In genomic region chr2:69860972-69861452, GRCm38 (mm10) we compare ENCODE assay signal across 8 mouse cellular contexts. TPM values are rescaled to one million over a fixed set of nuclear protein-coding genes. Genes with fewer than 3 reads are reported as not detected.
DNase-seq lines count a peak whose midpoint lies in the region; ATAC-seq and TF ChIP-seq lines count a peak whose summit lies in the region.

No protein-coding gene starts in this region.

- H3K4me1 ChIP-seq in forebrain, embryonic 12.5 days, result peaks cover 23% of the 10 kb centered on the region
- H3K4me1 ChIP-seq in hindbrain, postnatal 0 days (ENCODE audit: insufficient read depth, low read length), result no peaks in the 10 kb centered on the region
- H3K4me1 ChIP-seq in liver, embryonic 15.5 days (replicated peaks), result peaks cover 32% of the 10 kb centered on the region

- peak overlapping the region; percentile 99 for H3K4me3 ChIP-seq in forebrain, embryonic 12.5 days (replicated peaks)
- peak overlapping the region; percentile 100 for H3K4me3 ChIP-seq in hindbrain, postnatal 0 days (ENCODE audit: low read length)
- peak overlapping the region; percentile 95 for H3K4me3 ChIP-seq in liver, embryonic 15.5 days (replicated peaks)

- WGBS in forebrain, embryonic 12.5 days, result 16% methylated on average over 13 of the region's 13 CpGs
- 8% methylated on average over 13 of the region's 13 CpGs for WGBS in hindbrain, postnatal 0 days
- WGBS in liver, embryonic 15.5 days (ENCODE audit: insufficient replicate concordance), result 2% methylated on average over 13 of the region's 13 CpGs

- peak; percentile 76 for ATAC-seq in forebrain, embryonic 12.5 days (ENCODE audit: low FRiP score)
- peak; percentile 55 for ATAC-seq in hindbrain, postnatal 0 days
- ATAC-seq in liver, embryonic 15.5 days (ENCODE audit: insufficient read depth), result peak; percentile 71

- DNase-seq in layer of hippocampus, postnatal 25 days (ENCODE audit: extremely low spot score in 1 of 2, low spot score in 1 of 2), result peak; percentile 16 to 17
- DNase-seq in layer of hippocampus, adult 9-10 months (ENCODE audit: low spot score), result no peak
- peak; percentile 36 for DNase-seq in adrenal gland, postnatal 14 days
- no peak for DNase-seq in hindbrain, postnatal 0 days (ENCODE audit: low spot score)
- DNase-seq in natural killer cell, adult 2 months (ENCODE audit: low spot score in 2 of 2), result peak; percentile 23 to 26
- DNase-seq in thymus, postnatal 36 days, result peak; percentile 30 to 40

- no peaks in the 10 kb centered on the region for H3K9me3 ChIP-seq in forebrain, embryonic 12.5 days
- no peaks in the 10 kb centered on the region for H3K9me3 ChIP-seq in hindbrain, postnatal 0 days (ENCODE audit: low read length)
- H3K9me3 ChIP-seq in liver, embryonic 15.5 days (replicated peaks), result no peaks in the 10 kb centered on the region

- peak overlapping the region; percentile 90 for H3K27ac ChIP-seq in forebrain, embryonic 12.5 days
- peak overlapping the region; percentile 94 for H3K27ac ChIP-seq in hindbrain, postnatal 0 days
- peak overlapping the region; percentile 91 for H3K27ac ChIP-seq in liver, embryonic 15.5 days (replicated peaks)

- no peak for TF ChIP-seq CTCF in hindbrain, postnatal 0 days (IDR thresholded peaks at IDR 0.05; ENCODE audit: low read depth)

- peaks cover 3% of the 10 kb centered on the region; the same call in 1 of the 2 replicates for H3K36me3 ChIP-seq in forebrain, embryonic 12.5 days (replicated peaks)
- no peaks in the 10 kb centered on the region for H3K36me3 ChIP-seq in hindbrain, postnatal 0 days (ENCODE audit: insufficient read depth, low read length)
- H3K36me3 ChIP-seq in liver, embryonic 15.5 days (replicated peaks), result peaks cover 20% of the 10 kb centered on the region

- no peaks in the 10 kb centered on the region for H3K27me3 ChIP-seq in forebrain, embryonic 12.5 days
- no peaks in the 10 kb centered on the region for H3K27me3 ChIP-seq in hindbrain, postnatal 0 days (ENCODE audit: insufficient read depth, low read length)
- no peaks in the 10 kb centered on the region for H3K27me3 ChIP-seq in liver, embryonic 15.5 days

- H3K9ac ChIP-seq in forebrain, embryonic 12.5 days, result peak overlapping the region; percentile 99
- H3K9ac ChIP-seq in hindbrain, postnatal 0 days (replicated peaks; ENCODE audit: low read length), result peak overlapping the region; percentile 36; the same call in 1 of the 2 replicates
- H3K9ac ChIP-seq in liver, embryonic 15.5 days, result peak overlapping the region; percentile 99

- peak overlapping the region; percentile 80 for H3K4me2 ChIP-seq in forebrain, embryonic 12.5 days
- peak overlapping the region; percentile 88 for H3K4me2 ChIP-seq in hindbrain, postnatal 0 days (ENCODE audit: low read depth, low read length)
- H3K4me2 ChIP-seq in liver, embryonic 15.5 days, result peak overlapping the region; percentile 86

RNA-seq across cellular contexts. Expression of gene Ssb, which starts 0.3 kb away (rescaled TPM):
- 100 to 1,000 TPM; 125 to 138 TPM for total RNA-seq in layer of hippocampus, postnatal 25 days (2021)
- total RNA-seq in adrenal gland, postnatal 14 days (2021), result 185 TPM in 2 replicates
- polyA plus RNA-seq in forebrain, embryonic 12.5 days (2016; fragmentation: Nextera tagmentation; extraction: Ambion mirVana), result 448 and 466 TPM in 2 replicates
- total RNA-seq in hindbrain, postnatal 0 days (2014; rRNA removed), result 32.2 and 49.2 TPM in 2 replicates
- 288 and 322 TPM in 2 replicates for polyA plus RNA-seq in hindbrain, postnatal 0 days (2015; fragmentation: Nextera tagmentation; extraction: Ambion mirVana)
- polyA plus RNA-seq in liver, embryonic 15.5 days (2015; fragmentation: Nextera tagmentation; extraction: Ambion mirVana), result 108 and 133 TPM in 2 replicates

RNA-seq across cellular contexts. Expression of gene Mettl5, which starts 24.4 kb away (rescaled TPM):
- total RNA-seq in layer of hippocampus, postnatal 25 days (2021), result 10 to 100 TPM; 14.2 to 18.0 TPM
- total RNA-seq in adrenal gland, postnatal 14 days (2021), result 22.3 and 26.6 TPM in 2 replicates
- polyA plus RNA-seq in forebrain, embryonic 12.5 days (2016; fragmentation: Nextera tagmentation; extraction: Ambion mirVana), result 38.3 and 38.5 TPM in 2 replicates
- total RNA-seq in hindbrain, postnatal 0 days (2014; rRNA removed), result 10.9 and 14.1 TPM in 2 replicates
- polyA plus RNA-seq in hindbrain, postnatal 0 days (2015; fragmentation: Nextera tagmentation; extraction: Ambion mirVana), result 39.4 TPM in 2 replicates
- polyA plus RNA-seq in liver, embryonic 15.5 days (2015; fragmentation: Nextera tagmentation; extraction: Ambion mirVana), result 24.1 and 29.1 TPM in 2 replicates

RNA-seq across cellular contexts. Expression of gene Ubr3, which starts 36.0 kb away (rescaled TPM):
- total RNA-seq in layer of hippocampus, postnatal 25 days (2021), result 100 to 1,000 TPM; 112 to 139 TPM
- total RNA-seq in adrenal gland, postnatal 14 days (2021), result 67.5 and 74.4 TPM in 2 replicates
- 18.9 and 22.2 TPM in 2 replicates for polyA plus RNA-seq in forebrain, embryonic 12.5 days (2016; fragmentation: Nextera tagmentation; extraction: Ambion mirVana)
- 32.5 and 35.1 TPM in 2 replicates for total RNA-seq in hindbrain, postnatal 0 days (2014; rRNA removed)
- polyA plus RNA-seq in hindbrain, postnatal 0 days (2015; fragmentation: Nextera tagmentation; extraction: Ambion mirVana), result 15.3 and 17.5 TPM in 2 replicates
- 5.5 and 5.6 TPM in 2 replicates for polyA plus RNA-seq in liver, embryonic 15.5 days (2015; fragmentation: Nextera tagmentation; extraction: Ambion mirVana)

RNA-seq across cellular contexts. Expression of gene Klhl23, which starts 39.3 kb away (rescaled TPM):
- total RNA-seq in layer of hippocampus, postnatal 25 days (2021), result 10 to 100 TPM; 42.2 to 45.8 TPM
- total RNA-seq in adrenal gland, postnatal 14 days (2021), result 10.6 and 11.0 TPM in 2 replicates
- polyA plus RNA-seq in forebrain, embryonic 12.5 days (2016; fragmentation: Nextera tagmentation; extraction: Ambion mirVana), result 43.8 and 47.9 TPM in 2 replicates
- total RNA-seq in hindbrain, postnatal 0 days (2014; rRNA removed), result 104 and 130 TPM in 2 replicates
- polyA plus RNA-seq in hindbrain, postnatal 0 days (2015; fragmentation: Nextera tagmentation; extraction: Ambion mirVana), result 71.8 and 83.3 TPM in 2 replicates
- 18.1 and 19.4 TPM in 2 replicates for polyA plus RNA-seq in liver, embryonic 15.5 days (2015; fragmentation: Nextera tagmentation; extraction: Ambion mirVana)

Comparison
In these comparisons a context has a peak if more than half of its experiments do, and no peak if none do; other contexts are left out.
1. DNase-seq: peak in layer of hippocampus, postnatal 25 days (2 of 2), adrenal gland, postnatal 14 days (single experiment), natural killer cell, adult 2 months (2 of 2) and thymus, postnatal 36 days (2 of 2); none in layer of hippocampus, adult 9-10 months (single experiment) and hindbrain, postnatal 0 days (single experiment).
2. H3K9ac ChIP-seq: peak in every context shown above with its lines; median percentile 99 in forebrain, embryonic 12.5 days; 99 in liver, embryonic 15.5 days; 36 in hindbrain, postnatal 0 days.
3. Peak in every context shown above with its lines, with median percentiles within 50 percentile points of each other: ATAC-seq, H3K27ac ChIP-seq, H3K4me2 ChIP-seq and H3K4me3 ChIP-seq.